Mouse (Mus musculus): ENCODE measurements around the gene 1110008P14Rik.

DNA sequence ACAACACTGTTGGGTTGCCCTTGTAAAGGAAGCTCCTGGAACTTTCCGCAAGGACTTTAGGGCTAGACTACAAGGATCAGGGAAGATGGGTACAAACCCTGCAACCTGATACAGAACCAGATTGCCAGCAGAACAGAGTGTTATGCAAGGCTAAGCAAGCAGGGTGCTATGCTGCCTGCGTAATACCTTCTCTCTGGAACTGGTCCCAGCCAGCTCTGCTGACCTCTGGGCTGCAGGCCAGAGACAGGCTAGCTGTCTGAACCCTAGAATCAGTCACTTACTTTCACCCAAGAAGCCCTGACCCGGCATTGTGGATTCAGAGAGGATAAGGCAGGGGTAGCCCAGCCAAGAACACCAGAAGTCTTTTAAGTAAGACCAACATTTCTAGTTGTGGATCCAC, 37.6 kb upstream of the 1110008P14Rik start:
- TF ChIP-seq CTCF (IDR thresholded peaks at IDR 0.05; ENCODE audit: control insufficient read depth, insufficient read depth, insufficient read length) (no peak), CEBPB (IDR thresholded peaks at IDR 0.05; ENCODE audit: low read depth) (no peak), USF1 (IDR thresholded peaks at IDR 0.05; ENCODE audit: low read depth) (no peak), MAX (IDR thresholded peaks at IDR 0.05) (no peak)
